Mouse (Mus musculus) lung, postnatal 25 days (tissue): ENCODE measurements at regions not wholly inside any gene's neighbourhood (a gene's known extent, or its start where the extent isn't known, plus 50 kb on each side); places are given as distances from the start of the nearest gene placed in this dataset.

Source experiments
- DNase-seq: peaks from one replicate; pipeline ENCODE4 v3.0.0; 2022; ENCODE audit warnings: low spot score

DNA sequence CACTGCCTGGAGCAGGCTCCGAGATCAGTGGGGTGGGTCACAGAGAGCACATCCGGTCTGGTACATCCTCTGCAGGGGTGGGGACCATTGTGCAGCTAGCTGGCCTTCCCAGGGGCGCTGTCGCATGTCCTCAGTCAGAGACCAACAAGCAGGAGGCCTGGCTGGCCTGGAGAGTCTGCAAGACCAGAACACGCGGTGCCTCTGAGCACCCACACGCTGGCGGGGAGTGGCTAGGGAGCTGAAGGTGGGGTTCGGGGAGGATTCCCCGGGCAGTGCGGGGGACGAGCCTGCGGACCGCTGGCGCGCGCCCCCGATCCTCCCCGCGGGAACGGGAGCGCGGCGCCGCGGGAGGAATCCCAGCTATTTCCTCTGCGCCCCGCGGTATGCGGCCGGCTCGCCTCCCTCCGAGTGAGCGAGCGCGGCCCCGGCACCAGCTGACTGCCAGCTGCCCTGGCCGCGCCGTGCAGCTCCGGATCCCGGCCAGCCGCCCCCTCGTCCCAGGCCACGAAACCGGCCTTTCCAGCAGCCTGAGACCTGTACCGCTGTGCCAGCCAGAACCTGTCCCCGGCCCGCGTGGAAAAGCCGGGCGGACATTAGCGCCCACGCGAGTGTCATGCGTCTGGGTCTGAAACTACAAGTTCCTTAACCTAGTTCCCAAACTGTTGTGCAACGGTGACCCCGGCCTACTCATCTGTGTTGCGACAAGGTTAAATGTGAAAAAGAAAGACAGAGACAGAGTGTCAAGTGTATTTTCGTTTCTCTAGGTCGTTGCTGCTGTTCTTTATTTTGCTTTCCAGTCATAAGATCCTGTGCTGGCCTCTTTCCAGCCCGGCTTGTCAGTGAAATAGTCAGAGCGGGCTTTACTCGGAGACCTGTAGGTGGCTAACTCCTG is 61.2 kb downstream of the Pkdcc start:
- DNase-seq = peak; percentile 83

GRCm38 (mm10) chr17:83277117-83277947 is 62.2 kb downstream of the Pkdcc start:
- DNase-seq = peak; percentile 67

DNA sequence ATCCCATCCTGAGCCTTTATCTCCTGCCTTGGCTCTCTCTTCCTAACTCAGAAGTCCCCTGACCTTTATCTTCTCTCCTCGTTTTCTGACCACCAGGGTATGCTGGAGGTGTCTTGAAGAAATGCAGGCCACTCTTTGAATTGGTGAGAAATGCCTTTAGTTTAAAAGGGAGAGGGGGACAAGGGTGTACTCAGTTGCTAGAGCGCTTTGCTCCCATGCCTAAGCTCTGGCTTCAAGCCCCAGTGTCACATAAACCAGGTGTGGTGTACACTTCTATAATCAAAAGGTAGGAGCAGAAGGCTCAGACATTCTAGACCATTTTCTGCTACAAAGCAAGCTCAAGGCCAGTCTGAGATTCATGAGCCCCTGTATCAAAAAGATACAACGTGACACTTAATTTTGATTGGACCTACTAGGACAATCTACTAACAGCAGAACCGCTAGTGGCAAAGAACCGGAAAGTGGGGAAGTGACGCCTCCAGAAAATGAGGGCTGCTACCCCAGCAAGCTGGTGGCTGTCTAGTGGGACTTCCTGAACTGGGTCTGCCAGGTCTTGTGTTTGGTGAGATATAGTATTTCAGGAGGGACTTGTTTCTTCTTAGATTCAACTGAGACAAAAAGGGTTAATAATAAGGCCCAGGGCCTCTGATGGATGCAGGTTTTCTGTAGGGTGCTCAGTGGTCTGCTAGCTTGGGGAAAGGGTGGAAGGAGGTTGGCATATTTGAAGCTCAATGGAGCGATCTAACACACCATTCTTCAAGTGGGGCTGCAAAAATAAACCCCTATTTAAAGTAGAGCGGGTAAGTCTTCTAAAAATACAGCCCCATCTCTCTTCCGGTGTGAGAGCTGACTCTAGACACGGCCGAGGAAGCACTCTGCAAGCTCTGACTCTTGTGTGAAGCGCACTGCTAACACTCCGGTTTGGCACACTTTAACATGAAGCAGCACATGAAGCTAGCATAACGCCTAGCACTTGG is 63.1 kb downstream of the Pkdcc start:
- peak; percentile 43 for DNase-seq

GRCm38 (mm10) chr17:83283328-83283727 is 67.4 kb upstream of the Eml4 start:
- DNase-seq = no peak

DNA sequence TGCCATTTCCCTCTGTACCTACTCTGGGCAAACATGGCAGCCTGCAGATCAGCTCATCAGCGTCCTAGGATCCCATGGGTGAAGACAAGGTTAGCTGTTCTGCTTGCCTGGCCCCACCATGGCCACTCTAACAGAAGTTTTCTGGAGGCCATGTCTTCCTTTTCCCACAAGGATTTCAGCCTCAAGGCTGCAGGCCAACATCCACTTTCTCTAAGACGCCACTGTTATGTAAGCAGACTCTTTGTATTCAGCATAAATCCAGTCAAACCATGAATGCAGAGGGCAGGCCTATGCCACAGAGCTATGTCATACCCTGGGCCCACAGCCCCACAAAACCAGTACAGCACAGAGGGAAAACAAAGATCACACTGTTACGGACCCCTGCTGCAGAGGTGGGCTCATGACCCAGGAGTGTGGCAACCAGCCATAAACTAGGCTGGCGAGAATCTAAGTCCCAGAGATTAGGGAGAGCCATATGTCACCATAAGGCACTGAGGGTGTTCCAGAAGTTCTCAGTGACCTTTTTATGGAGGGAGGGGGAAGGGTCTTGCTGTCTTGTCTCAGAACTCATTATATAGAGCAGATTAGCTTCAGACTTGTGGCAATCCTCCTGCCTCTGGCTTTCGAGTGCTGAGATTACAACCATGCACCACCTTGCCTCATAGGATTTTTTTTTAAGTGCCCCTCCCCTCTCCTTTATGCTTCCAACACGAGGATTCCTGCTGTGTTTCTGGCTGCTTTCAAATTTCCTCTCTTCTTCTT is 63.2 kb upstream of the Eml4 start:
- no peak for DNase-seq

GRCm38 (mm10) chr17:83288143-83288492 is 62.6 kb upstream of the Eml4 start:
- no peak for DNase-seq

DNA sequence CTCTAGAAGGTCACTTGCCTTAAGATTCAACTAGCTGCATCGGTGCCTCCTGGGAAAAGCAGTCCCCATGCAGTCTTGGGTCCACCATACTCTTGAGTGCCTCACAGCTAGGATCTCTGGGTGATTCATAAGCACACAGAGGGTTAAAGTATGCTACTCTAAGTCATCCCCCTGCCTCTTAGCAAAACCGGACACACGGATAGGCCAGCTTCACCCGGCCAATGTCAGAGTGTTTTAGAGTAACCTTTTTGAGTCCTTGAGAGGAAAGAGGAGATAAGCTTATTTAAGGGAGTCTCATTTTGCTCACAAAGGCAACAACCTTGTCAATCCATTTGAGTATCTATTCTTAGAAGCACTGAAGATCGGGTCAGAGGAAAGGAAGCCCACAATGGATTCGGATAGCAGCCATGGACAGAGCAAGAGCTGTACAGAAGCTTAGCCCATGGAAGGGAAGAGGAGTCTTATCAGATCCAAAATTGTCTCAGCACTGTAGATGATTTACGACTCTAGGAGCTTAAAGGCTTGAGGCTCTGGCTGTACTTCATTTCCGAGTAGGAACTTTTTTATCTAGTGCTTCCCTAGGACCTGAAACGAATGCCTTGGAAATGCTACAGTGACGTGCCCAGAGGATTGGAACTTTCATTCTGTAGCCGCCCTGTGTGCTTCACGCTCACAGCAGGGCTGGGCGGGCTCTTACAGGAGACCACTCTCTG is 55.0 kb upstream of the Eml4 start:
- no peak for DNase-seq

GRCm38 (mm10) chr17:83297379-83298121 is 53.2 kb upstream of the Eml4 start:
- no peak for DNase-seq
